Mouse (Mus musculus) lung, adult 2 months (tissue): ENCODE data around the gene Capns2.

Source experiments
- CTCF ChIP-seq: fragments of 200-500 bp; IDR thresholded peaks from 2 replicates; pipeline ENCODE4 v1.5.1; 2011; ENCODE audit warnings: mild to moderate bottlenecking, low read length, control low read depth; ENCODE audit not compliant: insufficient read depth
- POLR2A ChIP-seq: fragments of 200-500 bp; IDR thresholded peaks from 2 replicates; pipeline ENCODE4 v1.6.1; 2011; ENCODE audit warnings: low read depth, mild to moderate bottlenecking, control low read depth, low read length, borderline replicate concordance; ENCODE audit errors: extremely low read depth

DNA sequence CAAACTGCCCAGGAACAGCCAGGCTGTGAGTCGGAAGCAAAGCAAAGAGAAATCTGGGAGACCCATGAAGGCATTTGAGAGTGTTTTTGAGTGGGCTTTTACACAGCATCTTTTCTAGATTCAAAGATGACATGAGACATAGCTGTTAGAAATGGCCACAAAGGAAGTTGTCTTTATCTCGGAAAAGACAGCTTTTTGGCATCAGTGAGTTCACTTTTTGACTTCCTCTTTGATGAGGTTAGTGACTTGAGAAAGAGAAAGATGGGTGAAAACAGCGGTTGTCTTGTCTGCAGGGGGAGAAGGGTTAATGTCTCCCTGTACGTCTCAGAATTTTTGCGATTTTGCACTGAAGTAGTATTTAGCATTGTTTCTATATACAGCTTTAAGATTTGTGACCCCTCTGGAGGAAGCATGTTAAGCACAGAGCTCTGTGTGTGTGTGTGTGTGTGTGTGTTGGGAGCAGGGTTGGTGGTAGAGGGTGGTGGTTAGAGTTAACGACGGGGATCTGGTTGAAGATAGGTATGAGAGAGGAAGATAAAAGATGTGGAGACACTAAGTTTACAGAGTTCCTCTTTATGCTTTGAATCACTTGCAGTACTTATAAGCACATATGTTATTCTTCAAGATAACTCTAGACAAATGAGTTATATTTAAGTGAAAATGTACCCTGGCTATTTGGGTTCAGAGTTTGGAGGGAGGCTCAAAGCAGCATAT is 44.8 kb upstream of the Capns2 start:
- TF ChIP-seq CTCF (no peak), POLR2A (no peak)
